Mouse (Mus musculus): ENCODE measurements around the gene Maml2.

- TF ChIP-seq GATA1 (IDR thresholded peaks at IDR 0.05; ENCODE audit: low read length): no peak
- TF ChIP-seq TAL1 (IDR thresholded peaks at IDR 0.05; ENCODE audit: low read length): no peak
Observed at GRCm38 (mm10) chr9:13306471-13306870, 8.7 kb downstream of the Maml2 start.
